Mouse (Mus musculus): ENCODE measurements at regions not wholly inside any gene's neighbourhood (a gene's known extent, or its start where the extent isn't known, plus 50 kb on each side); places are given as distances from the start of the nearest gene placed in this dataset.
"Not testable (repeated sequence)": the region's sequence is repeated elsewhere in the genome, so short reads cannot be mapped to it uniquely, and the experiment has no call there.

GRCm38 (mm10) chr6:67887586-67887985, 352.0 kb upstream of the Tacstd2 start:
- ATAC-seq (no peak), DNase-seq (ENCODE audit: low spot score) (no peak)
- Histone ChIP-seq H3K9ac (replicated peaks; ENCODE audit: low read depth) (no peak overlapping the region), H3K27ac (ENCODE audit: low read length) (no peak overlapping the region), H3K4me2 (replicated peaks; ENCODE audit: low read depth, low read length) (no peak overlapping the region), H3K4me1 (ENCODE audit: insufficient read depth, low read depth, low read length) (no peaks in the 10 kb centered on the region), H3K9me3 (ENCODE audit: low read length) (no peaks in the 10 kb centered on the region; the same call in 1 of the 2 replicates), H3K36me3 (ENCODE audit: insufficient read depth, low read length) (no peaks in the 10 kb centered on the region), H3K4me3 (ENCODE audit: low read depth, low read length) (no peak overlapping the region), H3K27me3 (replicated peaks; ENCODE audit: insufficient read depth, low read length) (no peaks in the 10 kb centered on the region)
- WGBS, result 66% methylated on average over 2 of the region's 2 CpGs
- TF ChIP-seq EP300 (IDR thresholded peaks at IDR 0.05) (no peak), CTCF (IDR thresholded peaks at IDR 0.05) (no peak)

GRCm38 (mm10) chr6:67884893-67885292, 349.3 kb upstream of the Tacstd2 start:
- no peak overlapping the region for H3K4me3 ChIP-seq (ENCODE audit: low read depth, low read length)
- no peak for DNase-seq (ENCODE audit: low spot score)
- no peak overlapping the region for H3K9ac ChIP-seq (replicated peaks; ENCODE audit: low read depth)
- no peaks in the 10 kb centered on the region for H3K4me1 ChIP-seq (ENCODE audit: insufficient read depth, low read depth, low read length)
- H3K9me3 ChIP-seq (ENCODE audit: low read length), result no peaks in the 10 kb centered on the region; the same call in 1 of the 2 replicates
- no peaks in the 10 kb centered on the region for H3K36me3 ChIP-seq (ENCODE audit: insufficient read depth, low read length)
- WGBS, result 77% methylated on average over 5 of the region's 5 CpGs
- no peak for ATAC-seq
- no peak overlapping the region for H3K4me2 ChIP-seq (replicated peaks; ENCODE audit: low read depth, low read length)
- TF ChIP-seq CTCF (IDR thresholded peaks at IDR 0.05) (no peak), EP300 (IDR thresholded peaks at IDR 0.05) (no peak)
- no peak overlapping the region for H3K27ac ChIP-seq (ENCODE audit: low read length)
- no peaks in the 10 kb centered on the region for H3K27me3 ChIP-seq (replicated peaks; ENCODE audit: insufficient read depth, low read length)

DNA sequence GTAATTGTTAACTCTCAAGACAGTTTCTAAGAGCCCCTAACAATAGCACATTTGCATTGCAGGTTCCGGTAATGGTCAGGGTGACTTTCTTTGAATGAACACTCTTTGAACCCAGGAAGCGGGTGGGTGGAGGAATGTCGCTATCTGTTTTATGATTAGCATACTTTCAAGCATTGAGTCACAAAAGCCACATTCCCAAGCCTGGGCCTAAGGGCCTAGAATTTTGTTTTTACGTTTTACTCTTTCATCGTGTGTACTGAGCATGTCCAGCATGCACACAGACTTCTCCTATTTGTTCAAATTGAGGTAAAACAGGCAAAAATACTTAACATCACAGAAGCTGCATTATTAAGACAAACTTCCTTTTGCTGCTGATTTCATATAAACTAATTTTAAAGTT, 345.9 kb upstream of the Tacstd2 start:
- not testable (repeated sequence) for H3K9ac ChIP-seq (replicated peaks; ENCODE audit: low read depth); DNase-seq (ENCODE audit: low spot score); H3K4me3 ChIP-seq (ENCODE audit: low read depth, low read length); H3K36me3 ChIP-seq (ENCODE audit: insufficient read depth, low read length); H3K27me3 ChIP-seq (replicated peaks; ENCODE audit: insufficient read depth, low read length); H3K27ac ChIP-seq (ENCODE audit: low read length); H3K4me1 ChIP-seq (ENCODE audit: insufficient read depth, low read depth, low read length); H3K4me2 ChIP-seq (replicated peaks; ENCODE audit: low read depth, low read length); H3K9me3 ChIP-seq (ENCODE audit: low read length); ATAC-seq
- 87% methylated on average over 4 of the region's 5 CpGs for WGBS

DNA sequence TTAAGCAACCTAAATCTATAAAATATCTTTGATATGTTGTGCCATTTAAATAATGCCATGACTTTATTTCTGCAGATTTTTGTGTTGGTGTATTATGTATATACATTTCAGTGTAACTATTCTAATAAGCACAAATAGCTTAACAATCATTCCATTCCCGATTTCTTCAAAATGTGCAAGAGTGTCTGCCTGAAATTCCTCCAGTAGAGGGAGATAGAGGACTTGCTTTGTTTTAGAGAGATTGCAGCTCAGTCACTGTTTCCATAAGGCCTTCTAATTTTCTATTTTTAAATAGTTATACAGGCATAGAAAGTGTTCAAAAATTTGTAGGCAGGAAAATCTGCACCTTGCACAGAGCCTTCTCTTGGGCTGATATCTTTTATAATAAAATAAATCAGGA, 322.3 kb upstream of the Tacstd2 start:
- not testable (repeated sequence) for H3K27me3 ChIP-seq (replicated peaks; ENCODE audit: insufficient read depth, low read length); H3K27ac ChIP-seq (ENCODE audit: low read length); DNase-seq (ENCODE audit: low spot score); H3K4me1 ChIP-seq (ENCODE audit: insufficient read depth, low read depth, low read length); ATAC-seq; H3K36me3 ChIP-seq (ENCODE audit: insufficient read depth, low read length); H3K9me3 ChIP-seq (ENCODE audit: low read length); H3K4me3 ChIP-seq (ENCODE audit: low read depth, low read length); H3K9ac ChIP-seq (replicated peaks; ENCODE audit: low read depth); H3K4me2 ChIP-seq (replicated peaks; ENCODE audit: low read depth, low read length)
- WGBS, result 19% methylated on average over 1 of the region's 1 CpGs

DNA sequence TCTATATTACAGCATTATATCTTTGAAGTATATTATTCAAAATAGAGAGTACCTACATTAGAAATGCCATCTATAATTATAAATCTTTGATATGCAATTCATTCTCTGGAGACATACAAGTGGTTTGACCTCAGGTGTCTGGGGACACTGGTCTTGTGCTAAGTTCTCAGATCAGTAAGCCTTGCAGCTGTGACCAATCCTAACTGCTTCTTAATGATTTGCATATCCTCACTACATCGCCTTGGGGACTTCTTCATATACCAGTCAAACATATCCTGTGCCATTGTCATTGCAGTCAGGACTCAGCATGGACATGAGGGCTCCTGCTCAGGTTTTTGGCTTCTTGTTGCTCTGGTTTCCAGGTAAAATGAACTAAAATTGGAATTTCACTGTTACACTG, 303.9 kb upstream of the Tacstd2 start:
- H3K4me2 ChIP-seq (replicated peaks; ENCODE audit: low read depth, low read length); H3K36me3 ChIP-seq (ENCODE audit: insufficient read depth, low read length); ATAC-seq; H3K4me1 ChIP-seq (ENCODE audit: insufficient read depth, low read depth, low read length); H3K9ac ChIP-seq (replicated peaks; ENCODE audit: low read depth); DNase-seq (ENCODE audit: low spot score); H3K4me3 ChIP-seq (ENCODE audit: low read depth, low read length); H3K9me3 ChIP-seq (ENCODE audit: low read length); H3K27me3 ChIP-seq (replicated peaks; ENCODE audit: insufficient read depth, low read length); H3K27ac ChIP-seq (ENCODE audit: low read length): not testable (repeated sequence)
- 52% methylated on average over 1 of the region's 1 CpGs for WGBS

- H3K4me2 ChIP-seq (replicated peaks; ENCODE audit: low read depth, low read length); H3K27me3 ChIP-seq (replicated peaks; ENCODE audit: insufficient read depth, low read length); H3K27ac ChIP-seq (ENCODE audit: low read length); H3K9me3 ChIP-seq (ENCODE audit: low read length); H3K9ac ChIP-seq (replicated peaks; ENCODE audit: low read depth); ATAC-seq; H3K36me3 ChIP-seq (ENCODE audit: insufficient read depth, low read length); H3K4me3 ChIP-seq (ENCODE audit: low read depth, low read length); H3K4me1 ChIP-seq (ENCODE audit: insufficient read depth, low read depth, low read length): not testable (repeated sequence)
- peak; percentile 54 for TF ChIP-seq CTCF (IDR thresholded peaks at IDR 0.05)
- peak; percentile 5 for DNase-seq (ENCODE audit: low spot score)
- WGBS, result 12% methylated on average over 3 of the region's 3 CpGs
These were observed 276.9 kb upstream of the Tacstd2 start for GRCm38 (mm10) chr6:67812478-67812877.

DNA sequence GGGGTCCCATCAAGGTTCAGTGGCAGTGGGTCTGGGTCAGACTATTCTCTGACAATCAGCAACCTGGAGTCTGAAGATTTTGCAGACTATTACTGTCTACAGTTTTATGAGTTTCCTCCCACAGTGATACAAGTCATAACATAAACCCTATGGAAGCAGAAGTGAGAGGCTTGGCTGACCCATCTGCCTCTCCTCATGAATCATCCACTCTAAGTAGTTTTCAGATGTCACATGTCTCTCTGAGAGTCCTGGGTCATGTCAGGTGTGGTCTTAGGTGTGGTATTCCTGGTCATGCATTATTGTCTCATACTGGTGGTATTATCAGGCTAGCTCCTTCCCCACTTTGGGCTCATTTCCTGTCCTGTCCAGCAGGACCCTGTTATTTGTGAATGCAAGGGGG, 255.8 kb upstream of the Tacstd2 start:
- ATAC-seq, result no peak
- no peaks in the 10 kb centered on the region for H3K36me3 ChIP-seq (ENCODE audit: insufficient read depth, low read length)
- TF ChIP-seq EP300 (IDR thresholded peaks at IDR 0.05) (no peak), CTCF (IDR thresholded peaks at IDR 0.05) (no peak)
- H3K4me3 ChIP-seq (ENCODE audit: low read depth, low read length), result no peak overlapping the region
- no peaks in the 10 kb centered on the region for H3K9me3 ChIP-seq (ENCODE audit: low read length)
- no peak overlapping the region for H3K4me2 ChIP-seq (replicated peaks; ENCODE audit: low read depth, low read length)
- DNase-seq (ENCODE audit: low spot score), result no peak
- no peak overlapping the region for H3K9ac ChIP-seq (replicated peaks; ENCODE audit: low read depth)
- H3K27me3 ChIP-seq (replicated peaks; ENCODE audit: insufficient read depth, low read length), result no peaks in the 10 kb centered on the region
- no peak overlapping the region for H3K27ac ChIP-seq (ENCODE audit: low read length)
- no peaks in the 10 kb centered on the region for H3K4me1 ChIP-seq (ENCODE audit: insufficient read depth, low read depth, low read length)

Measured in lung, postnatal 0 days (tissue).